Mouse (Mus musculus) stomach, postnatal 0 days (tissue): ENCODE data around the gene Lypd4. TPM values are rescaled to one million over a fixed set of nuclear protein-coding genes. Genes with fewer than 3 reads are reported as not detected.

ENCODE experiments used
- ATAC-seq: fragments of 200-750 bp; cut with Nextera tagmentation; 2 replicates; pipeline ENCODE4 v1.8.0; 2017; ENCODE audit not compliant: low FRiP score, low TSS enrichment
- DNase-seq: peaks from one replicate; pipeline ENCODE4 v3.0.0-alpha.2; 2016; ENCODE audit warnings: low spot score
- H3K27ac ChIP-seq: fragments of 300-500 bp; sonication (generic); replicated peaks from 2 replicates; pipeline ENCODE4 v1.5.1; 2014; ENCODE audit warnings: mild to moderate bottlenecking, control low read depth
- H3K27me3 ChIP-seq: fragments of 300-500 bp; sonication (generic); 2 replicates; pipeline ENCODE4 v1.6.1; 2014; ENCODE audit warnings: low read length; ENCODE audit not compliant: control insufficient read depth, insufficient read depth
- H3K36me3 ChIP-seq: fragments of 300-500 bp; sonication (generic); 2 replicates; pipeline ENCODE4 v1.6.1; 2014; ENCODE audit warnings: low read length, mixed read lengths; ENCODE audit not compliant: control insufficient read depth, insufficient read depth
- H3K4me1 ChIP-seq: fragments of 300-500 bp; sonication (generic); replicated peaks from 2 replicates; pipeline ENCODE4 v1.6.1; 2014; ENCODE audit warnings: antibody characterized with exemption; ENCODE audit not compliant: control insufficient read depth, insufficient read depth
- H3K4me2 ChIP-seq: fragments of 300-500 bp; sonication (generic); replicated peaks from 2 replicates; pipeline ENCODE4 v1.6.1; 2014; ENCODE audit warnings: low read depth, mild to moderate bottlenecking, control low read depth, moderate library complexity
- H3K4me3 ChIP-seq: fragments of 300-500 bp; sonication (generic); 2 replicates; pipeline ENCODE4 v1.5.1; 2014; ENCODE audit warnings: low read depth, low read length, control low read depth
- H3K9ac ChIP-seq: fragments of 300-500 bp; sonication (generic); 2 replicates; pipeline ENCODE4 v1.6.1; 2014; ENCODE audit warnings: mild to moderate bottlenecking, low read length, control low read depth, mixed read lengths
- H3K9me3 ChIP-seq: fragments of 300-500 bp; sonication (generic); 2 replicates; pipeline ENCODE4 v1.6.1; 2016; ENCODE audit warnings: low read length; ENCODE audit not compliant: control insufficient read depth
- CTCF ChIP-seq: IDR thresholded peaks from 2 replicates; pipeline ENCODE4 v1.5.1; 2016; ENCODE audit warnings: antibody characterized with exemption, low read depth, mild to moderate bottlenecking, moderate library complexity
- EP300 ChIP-seq: optimal IDR thresholded peaks from 2 replicates; pipeline ENCODE3; 2016; ENCODE audit warnings: antibody characterized with exemption
- WGBS: fragments of 180-500 bp; shearing (Covaris S2); extraction: QIAGEN DNeasy Blood & Tissue Kit; methylation state at CpG from one replicate; pipeline ENCODE4 v1.1.7; 2014; 5-methylcytosine and 5-hydroxymethylcytosine counted together
- polyA plus RNA-seq: library from polyadenylated mRNA; unstranded; fragments of >200 nt; fragmentation: Nextera tagmentation; extraction: Ambion mirVana; gene quantifications from 2 replicates; pipeline ENCODE4 v1.2.1, GENCODE M21; 2015

Lypd4 gene
- polyA plus RNA-seq, 1 experiment from 2014 or later, result not detected

GRCm38 (mm10) chr7:24885468-24886307 lies 15.9 kb upstream of the Lypd4 start:
- H3K36me3 ChIP-seq, result peaks cover 8% of the 10 kb centered on the region
- peak; percentile 38 for DNase-seq
- no peak for TF ChIP-seq CTCF
- no peak for TF ChIP-seq EP300

GRCm38 (mm10) chr7:24884693-24885291 lies 15.1 kb upstream of the Lypd4 start:
- no peaks in the 10 kb centered on the region for H3K27me3 ChIP-seq
- peak overlapping the region; percentile 97 for H3K27ac ChIP-seq
- peaks cover 9% of the 10 kb centered on the region; the same call in 1 of the 2 replicates for H3K4me1 ChIP-seq
- H3K4me2 ChIP-seq, result peak overlapping the region; percentile 74
- ATAC-seq (0 out of 2 replicates have a peak, but pooled peaks have one; percentile 3), DNase-seq (no peak)
- H3K4me3 ChIP-seq, result peak overlapping the region; percentile 100
- peaks cover 6% of the 10 kb centered on the region for H3K36me3 ChIP-seq
- H3K9ac ChIP-seq, result peak overlapping the region; percentile 100
- no peaks in the 10 kb centered on the region for H3K9me3 ChIP-seq
- TF ChIP-seq CTCF (no peak), EP300 (no peak)
- WGBS, result under 1% methylated on average over 47 of the region's 47 CpGs

More at GRCm38 (mm10) chr7:24885468-24886307, 15.9 kb upstream of the Lypd4 start:
- no peak for ATAC-seq
- Histone ChIP-seq H3K9me3 (no peaks in the 10 kb centered on the region), H3K27ac (no peak overlapping the region), H3K4me2 (peak overlapping the region; percentile 74), H3K9ac (peak overlapping the region; percentile 100), H3K4me1 (peaks cover 9% of the 10 kb centered on the region; the same call in 1 of the 2 replicates), H3K27me3 (no peaks in the 10 kb centered on the region), H3K4me3 (peak overlapping the region; percentile 100)
- 17% methylated on average over 12 of the region's 12 CpGs for WGBS

DNA sequence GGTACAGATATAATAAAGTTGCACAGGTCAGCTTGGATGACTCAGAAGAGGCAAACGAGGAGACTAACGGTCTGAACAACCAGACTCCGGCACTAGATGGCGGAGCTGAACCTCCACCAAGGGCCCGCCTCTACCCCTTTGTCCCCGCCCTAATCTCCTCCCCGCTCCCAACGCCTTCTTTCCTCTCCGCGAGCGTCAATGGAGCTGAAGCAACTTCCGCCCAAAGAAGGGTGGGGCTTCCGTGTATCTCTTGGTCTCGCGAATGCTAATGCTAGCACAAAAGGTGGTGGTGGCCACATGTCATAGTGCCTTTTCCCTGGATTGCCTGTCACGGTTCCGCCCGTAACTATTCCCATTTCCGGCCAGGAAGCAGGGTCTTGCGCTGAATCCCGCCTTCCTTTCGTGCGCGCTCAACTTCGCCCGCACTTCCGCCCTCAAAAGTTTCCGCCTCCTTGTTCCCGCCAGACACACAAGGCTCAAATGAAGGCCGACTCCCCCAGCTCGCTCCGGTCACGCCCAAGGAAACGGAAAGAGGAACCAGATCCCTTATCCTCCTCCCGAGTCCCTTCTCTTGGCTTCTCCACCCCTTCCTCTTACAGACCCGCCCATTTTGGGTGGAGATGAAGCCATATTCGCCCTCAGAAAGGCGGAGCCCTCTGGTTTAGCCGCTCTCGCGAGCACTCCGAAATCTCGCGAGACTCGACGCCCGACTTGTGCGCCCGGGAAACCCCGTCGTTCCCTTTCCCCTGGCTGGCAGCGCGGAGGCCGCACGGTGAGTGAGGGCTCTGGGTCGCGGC lies 14.4 kb upstream of the Lypd4 start, which contains the start of gene Rps19:
TSS of gene Rps19 (plus strand) at position 476 of the 797 bp plus-strand sequence.
- under 1% methylated on average over 51 of the region's 57 CpGs for WGBS
- TF ChIP-seq EP300 (peak; percentile 100), CTCF (peak; percentile 73)
- no peaks in the 10 kb centered on the region for H3K9me3 ChIP-seq
- no peaks in the 10 kb centered on the region for H3K27me3 ChIP-seq
- no peaks in the 10 kb centered on the region; the same call in none of the 2 replicates for H3K36me3 ChIP-seq
- peak within 1 kb of the TSS; percentile 74 for H3K4me2 ChIP-seq
- peak within 1 kb of the TSS; percentile 100 for H3K4me3 ChIP-seq
- peak; percentile 99 for DNase-seq
- H3K9ac ChIP-seq, result peak within 1 kb of the TSS; percentile 100
- H3K4me1 ChIP-seq, result peaks cover 9% of the 10 kb centered on the region; the same call in 1 of the 2 replicates
- peak; percentile 97 for ATAC-seq
- peak within 1 kb of the TSS; percentile 97 for H3K27ac ChIP-seq

GRCm38 (mm10) chr7:24882416-24883199 lies 12.9 kb upstream of the Lypd4 start:
- Histone ChIP-seq H3K9me3 (no peaks in the 10 kb centered on the region), H3K27ac (no peak overlapping the region), H3K9ac (no peak overlapping the region), H3K36me3 (no peaks in the 10 kb centered on the region; the same call in 1 of the 2 replicates), H3K27me3 (no peaks in the 10 kb centered on the region), H3K4me3 (no peak overlapping the region), H3K4me2 (no peak overlapping the region), H3K4me1 (peaks cover 9% of the 10 kb centered on the region; the same call in 1 of the 2 replicates)
- 90% methylated on average over 9 of the region's 9 CpGs for WGBS
- TF ChIP-seq EP300 (no peak), CTCF (no peak)
- no peak for ATAC-seq
- DNase-seq, result no peak

- no peaks in the 10 kb centered on the region for H3K4me1 ChIP-seq
- H3K27ac ChIP-seq, result no peak overlapping the region
- H3K4me2 ChIP-seq, result no peak overlapping the region
- ATAC-seq (no peak), DNase-seq (no peak)
- H3K4me3 ChIP-seq, result no peak overlapping the region
- WGBS, result 38% methylated on average over 2 of the region's 2 CpGs
- H3K27me3 ChIP-seq, result no peaks in the 10 kb centered on the region
- TF ChIP-seq EP300, result no peak
- no peak for TF ChIP-seq CTCF
- H3K36me3 ChIP-seq, result no peaks in the 10 kb centered on the region
- H3K9me3 ChIP-seq, result no peaks in the 10 kb centered on the region
- no peak overlapping the region for H3K9ac ChIP-seq
Measured at GRCm38 (mm10) chr7:24879620-24880019, 9.9 kb upstream of the Lypd4 start.
